Mouse (Mus musculus): ENCODE results near the gene Prph.
"Not testable (repeated sequence)": the region's sequence is repeated elsewhere in the genome, so short reads cannot be mapped to it uniquely, and the experiment has no call there.

Prph gene

GRCm38 (mm10) chr15:99074600-99075333 lies 19.8 kb downstream of the Prph start:
- peak; percentile 51 for DNase-seq (ENCODE audit: extremely low read depth, low read depth, low spot score)

DNA sequence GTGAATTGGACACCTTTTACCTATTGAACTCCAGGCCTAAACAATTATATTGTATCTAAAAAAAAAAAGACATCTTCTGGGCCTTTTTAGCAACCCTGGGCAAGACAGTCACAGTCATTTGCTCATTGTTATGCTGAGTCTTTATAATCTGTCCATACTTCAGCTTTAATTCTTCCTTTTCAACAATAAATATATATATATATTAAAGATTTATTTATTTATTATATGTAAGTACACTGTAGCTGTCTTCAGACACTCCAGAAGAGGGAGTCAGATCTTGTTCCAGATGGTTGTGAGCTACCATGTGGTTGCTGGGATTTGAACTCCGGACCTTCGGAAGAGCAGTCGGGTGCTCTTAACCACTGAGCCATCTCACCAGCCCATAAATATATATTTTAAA lies 21.0 kb downstream of the Prph start:
- not testable (repeated sequence) for DNase-seq (ENCODE audit: extremely low read depth, low read depth, low spot score)

GRCm38 (mm10) chr15:99078181-99078910 lies 23.4 kb downstream of the Prph start:
- DNase-seq (ENCODE audit: extremely low read depth, low read depth, low spot score): no peak

- DNase-seq (ENCODE audit: extremely low read depth, low read depth, low spot score): no peak
Observed at GRCm38 (mm10) chr15:99079804-99080203, 24.8 kb downstream of the Prph start.

DNA sequence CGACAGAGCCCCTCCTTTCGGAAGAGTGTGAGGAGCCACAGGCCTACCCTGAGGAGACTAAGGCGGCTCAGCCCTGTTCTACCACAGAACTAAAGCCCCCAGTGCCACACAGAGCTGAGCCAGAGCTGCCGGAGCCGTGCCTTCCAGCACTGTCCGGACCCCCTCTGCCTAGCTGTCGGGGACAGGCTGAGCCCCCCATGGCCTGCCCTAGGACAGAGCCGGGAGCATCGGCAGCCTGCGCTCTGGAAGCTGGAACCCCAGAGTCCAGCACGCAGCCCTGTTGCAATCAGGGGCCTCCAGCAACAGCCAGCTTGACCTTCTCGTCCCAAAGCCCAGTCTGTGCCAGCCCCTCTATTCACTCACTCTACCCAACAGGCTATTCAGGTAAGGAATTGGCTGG lies 27.3 kb downstream of the Prph start:
- DNase-seq (ENCODE audit: extremely low read depth, low read depth, low spot score): no peak

DNA sequence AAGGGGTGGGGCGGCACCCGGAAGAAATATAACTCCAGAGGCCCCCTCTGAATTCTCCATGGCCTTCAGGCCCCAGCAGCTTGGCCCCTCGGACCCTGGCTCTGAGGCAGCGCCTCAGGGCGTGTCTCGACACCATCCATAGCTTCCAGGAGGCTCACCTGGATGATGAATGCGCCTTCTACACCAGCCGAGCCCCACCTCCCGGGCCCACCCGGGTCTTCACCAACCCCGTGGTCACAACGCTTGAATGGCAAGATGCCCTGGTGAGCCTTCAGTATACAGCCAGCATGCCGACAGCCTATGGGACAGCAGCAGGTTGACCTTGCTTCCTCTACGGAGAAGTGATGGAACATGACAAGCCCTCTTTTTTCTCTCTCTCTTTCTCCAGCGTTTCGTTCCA lies 27.9 kb downstream of the Prph start:
- no peak for DNase-seq (ENCODE audit: extremely low read depth, low read depth, low spot score)

GRCm38 (mm10) chr15:99083258-99083657 lies 28.3 kb downstream of the Prph start:
- DNase-seq (ENCODE audit: extremely low read depth, low read depth, low spot score): no peak

DNA sequence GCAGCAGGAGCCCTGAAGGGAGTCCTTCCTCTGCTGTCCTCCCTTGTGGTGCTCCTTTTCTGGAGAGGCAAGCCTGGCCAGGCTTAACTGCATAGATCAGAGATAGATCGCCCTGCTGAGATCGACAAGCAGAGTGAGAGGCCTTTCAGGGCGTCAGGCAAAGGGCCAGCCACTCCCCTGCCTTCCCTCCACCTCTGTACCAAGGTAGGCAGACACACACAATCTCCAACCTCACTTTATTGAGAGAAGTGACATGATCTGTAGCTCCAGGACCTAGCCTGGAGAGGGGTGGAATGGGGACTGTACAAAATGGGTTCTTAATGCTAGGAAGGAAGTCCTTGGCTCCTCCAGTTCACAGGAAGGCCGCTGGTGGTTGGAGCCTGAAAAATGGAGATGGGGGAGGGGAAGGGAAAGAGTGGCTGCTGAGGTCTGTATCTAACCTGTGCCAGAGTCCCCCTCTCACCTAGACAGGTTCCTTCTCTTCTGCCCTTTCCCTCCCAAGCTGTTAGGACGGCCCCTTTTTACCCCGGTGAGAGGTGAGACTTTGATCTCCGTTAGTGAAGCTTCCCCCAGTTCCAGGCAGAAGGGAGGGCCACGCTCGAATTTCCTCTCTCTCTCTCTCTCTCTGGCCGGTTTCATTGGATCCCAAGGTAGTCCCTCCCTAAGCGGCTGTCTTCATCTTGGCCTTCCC lies 29.0 kb downstream of the Prph start:
- DNase-seq (ENCODE audit: extremely low read depth, low read depth, low spot score): no peak

DNA sequence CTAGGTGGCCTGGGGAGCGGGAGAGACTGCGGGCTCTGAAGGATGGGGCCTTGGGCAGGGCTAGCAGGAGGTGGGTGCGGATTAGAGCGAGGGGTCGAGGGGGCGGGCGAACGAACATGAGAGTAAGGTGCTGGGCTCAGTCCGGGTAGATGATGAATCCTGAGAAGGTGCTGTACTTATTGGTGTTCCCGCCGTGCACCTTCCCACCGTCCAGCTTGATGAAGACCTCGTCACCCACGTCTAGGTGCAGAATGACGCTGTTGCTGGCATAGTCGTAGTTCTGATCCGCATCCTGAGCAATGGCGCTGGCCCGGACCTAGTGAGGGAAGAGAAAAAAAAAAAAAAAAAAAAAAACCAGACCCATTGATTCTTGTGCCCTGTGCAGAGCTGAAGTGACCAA lies 29.6 kb downstream of the Prph start:
- no peak for DNase-seq (ENCODE audit: extremely low read depth, low read depth, low spot score)

- no peak for DNase-seq (ENCODE audit: extremely low read depth, low read depth, low spot score)
Observed at GRCm38 (mm10) chr15:99085997-99086396, 31.0 kb downstream of the Prph start.

DNA sequence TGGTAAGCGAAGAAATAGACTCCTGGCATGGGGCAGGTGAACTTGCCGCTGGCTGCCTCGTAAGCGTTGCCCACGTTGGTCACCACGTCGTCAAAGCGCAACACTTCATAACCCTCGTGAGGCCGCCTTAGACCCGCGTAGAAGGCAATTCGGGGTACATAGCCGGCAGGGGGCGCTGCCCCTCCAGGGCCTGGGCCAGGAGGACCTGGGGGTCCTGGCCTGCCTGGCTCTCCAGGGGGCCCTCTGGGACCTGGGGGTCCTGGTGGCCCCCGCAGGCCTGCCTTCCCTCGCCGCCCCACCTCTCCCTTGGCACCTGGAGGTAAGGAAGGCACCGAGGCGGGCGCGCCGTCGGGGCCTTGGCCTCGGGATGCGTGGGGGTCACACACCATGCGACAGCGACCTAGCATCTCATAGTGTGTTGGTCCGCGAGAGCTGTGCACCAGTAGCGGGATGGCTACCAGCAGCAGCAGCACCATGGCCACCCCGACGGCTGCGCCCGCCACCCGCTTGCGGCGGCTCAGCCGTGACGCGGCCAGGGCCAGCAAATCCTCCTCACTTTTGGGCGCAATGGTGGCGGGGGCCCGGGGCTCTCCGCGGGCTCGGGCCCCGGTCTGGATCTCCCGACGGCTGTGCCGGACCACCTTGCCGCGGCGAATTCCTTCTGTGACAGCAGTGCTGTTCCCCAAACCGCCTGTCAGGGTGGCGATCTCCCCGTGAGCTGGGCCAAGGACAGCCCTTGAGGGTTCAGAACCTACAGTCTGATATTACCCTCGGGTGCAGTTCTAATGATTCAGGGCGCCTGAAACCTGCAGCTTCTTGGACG lies 32.5 kb downstream of the Prph start, which contains the start of gene C1ql4:
Gene C1ql4, minus strand, starts transcription at position 565 of the 823 bp plus-strand sequence.
- DNase-seq (ENCODE audit: extremely low read depth, low read depth, low spot score): no peak

DNA sequence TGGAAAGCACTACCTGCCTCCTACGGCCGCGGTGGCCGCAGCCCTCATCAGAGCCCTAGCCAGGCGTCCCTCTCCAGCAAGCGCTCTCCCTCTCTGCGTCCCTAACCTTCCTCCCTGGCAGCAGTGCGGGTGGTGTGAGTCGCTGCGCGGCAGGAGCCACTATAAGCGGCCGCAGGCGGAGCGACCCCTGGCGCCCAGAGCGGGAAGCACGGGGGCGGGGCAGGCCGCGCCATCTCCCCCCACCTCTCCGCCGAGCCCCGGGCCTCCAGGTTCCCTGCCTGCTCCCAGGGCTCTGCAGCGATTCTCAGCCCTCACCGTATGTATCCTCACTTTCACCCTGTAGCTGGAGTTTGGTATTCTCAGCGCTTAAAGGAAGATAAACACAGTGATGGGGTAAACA lies 33.3 kb downstream of the Prph start:
- no peak for DNase-seq (ENCODE audit: extremely low read depth, low read depth, low spot score)

GRCm38 (mm10) chr15:99089069-99089468 lies 34.1 kb downstream of the Prph start:
- no peak for DNase-seq (ENCODE audit: extremely low read depth, low read depth, low spot score)

GRCm38 (mm10) chr15:99092870-99093269 lies 37.9 kb downstream of the Prph start, which contains the start of gene Dnajc22:
Dnajc22 (plus strand) TSS chr15:99093170.
- DNase-seq (ENCODE audit: extremely low read depth, low read depth, low spot score): no peak

DNA sequence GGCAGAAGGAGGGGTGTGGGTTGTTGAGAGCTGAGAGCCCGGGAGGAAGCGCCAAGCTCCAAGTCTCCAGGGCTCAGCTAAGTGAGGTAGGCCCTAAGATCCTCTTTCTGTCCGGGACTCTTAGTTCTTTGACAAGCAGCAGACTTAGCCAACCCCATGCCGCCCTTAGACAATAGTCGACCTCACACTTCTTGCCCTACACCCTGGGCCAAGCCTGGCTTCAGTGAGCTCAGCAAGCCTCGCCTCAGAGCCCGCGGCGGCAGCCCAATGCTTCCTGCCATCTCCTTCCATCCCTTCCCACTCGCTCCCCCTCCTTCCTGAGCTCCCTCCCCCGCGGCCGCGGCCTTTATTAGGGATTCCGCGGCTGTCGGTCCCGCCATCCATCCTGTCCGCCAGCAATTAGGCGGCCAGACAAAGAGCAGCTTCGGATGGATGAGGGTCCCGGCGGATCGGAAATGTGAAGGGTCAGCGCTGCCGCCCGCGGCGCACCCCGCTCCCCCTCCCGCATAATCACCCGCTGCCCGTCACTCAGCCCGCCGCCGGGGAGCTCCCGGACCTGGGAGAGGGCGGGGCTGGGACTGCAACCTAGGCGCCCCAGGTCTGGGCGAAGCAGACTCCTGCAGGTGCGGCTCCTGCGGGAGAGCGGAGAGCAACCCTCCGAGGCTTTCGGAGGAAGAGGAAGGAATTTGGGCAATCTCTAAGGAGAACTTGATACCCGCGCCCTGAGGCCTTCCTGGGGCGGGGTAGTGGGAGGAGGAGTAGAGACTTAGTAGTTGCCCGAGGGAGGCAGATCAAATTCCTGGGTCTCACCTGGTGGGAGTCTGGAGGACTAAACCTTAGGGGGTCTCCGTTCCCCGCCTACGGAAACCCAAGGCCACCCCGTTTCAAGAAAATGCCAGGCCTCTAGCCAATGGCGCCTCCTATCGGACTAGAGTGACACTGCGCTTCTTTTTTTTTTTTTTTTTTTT lies 38.6 kb downstream of the Prph start:
- DNase-seq (ENCODE audit: extremely low read depth, low read depth, low spot score): no peak

- DNase-seq (ENCODE audit: extremely low read depth, low read depth, low spot score): no peak
Observed at GRCm38 (mm10) chr15:99094631-99095270, 39.8 kb downstream of the Prph start.

DNA sequence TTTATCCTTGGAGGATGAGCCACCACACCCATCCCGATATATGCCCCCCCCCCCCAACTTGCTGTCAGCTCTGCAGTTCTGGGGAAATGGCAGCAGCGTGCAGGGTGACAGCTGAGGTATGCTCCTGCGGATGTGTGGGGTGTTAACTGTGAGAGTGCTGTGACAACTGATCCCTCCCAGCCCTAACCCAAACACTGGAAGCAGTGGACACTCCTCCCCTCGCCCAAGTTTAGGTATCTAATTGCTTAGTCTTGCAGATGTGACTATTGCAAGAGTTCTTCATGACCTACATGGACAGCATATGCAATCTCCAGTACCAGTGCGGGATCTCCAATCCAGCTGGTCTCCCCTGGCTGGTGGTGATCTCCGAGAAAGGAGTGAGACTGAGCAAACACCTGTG lies 40.4 kb downstream of the Prph start:
- no peak for DNase-seq (ENCODE audit: extremely low read depth, low read depth, low spot score)

GRCm38 (mm10) chr15:99096061-99096793 lies 41.3 kb downstream of the Prph start:
- no peak for DNase-seq (ENCODE audit: extremely low read depth, low read depth, low spot score)
